Mouse (Mus musculus): Measurements from ENCODE around the gene Col23a1. TPM values are rescaled to one million over a fixed set of nuclear protein-coding genes. Genes with fewer than 3 reads are reported as not detected.
"Not testable (repeated sequence)": the region's sequence is repeated elsewhere in the genome, so short reads cannot be mapped to it uniquely, and the experiment has no call there.

Gene Col23a1
- polyA plus RNA-seq, 1 experiment: 4.4 TPM

DNA sequence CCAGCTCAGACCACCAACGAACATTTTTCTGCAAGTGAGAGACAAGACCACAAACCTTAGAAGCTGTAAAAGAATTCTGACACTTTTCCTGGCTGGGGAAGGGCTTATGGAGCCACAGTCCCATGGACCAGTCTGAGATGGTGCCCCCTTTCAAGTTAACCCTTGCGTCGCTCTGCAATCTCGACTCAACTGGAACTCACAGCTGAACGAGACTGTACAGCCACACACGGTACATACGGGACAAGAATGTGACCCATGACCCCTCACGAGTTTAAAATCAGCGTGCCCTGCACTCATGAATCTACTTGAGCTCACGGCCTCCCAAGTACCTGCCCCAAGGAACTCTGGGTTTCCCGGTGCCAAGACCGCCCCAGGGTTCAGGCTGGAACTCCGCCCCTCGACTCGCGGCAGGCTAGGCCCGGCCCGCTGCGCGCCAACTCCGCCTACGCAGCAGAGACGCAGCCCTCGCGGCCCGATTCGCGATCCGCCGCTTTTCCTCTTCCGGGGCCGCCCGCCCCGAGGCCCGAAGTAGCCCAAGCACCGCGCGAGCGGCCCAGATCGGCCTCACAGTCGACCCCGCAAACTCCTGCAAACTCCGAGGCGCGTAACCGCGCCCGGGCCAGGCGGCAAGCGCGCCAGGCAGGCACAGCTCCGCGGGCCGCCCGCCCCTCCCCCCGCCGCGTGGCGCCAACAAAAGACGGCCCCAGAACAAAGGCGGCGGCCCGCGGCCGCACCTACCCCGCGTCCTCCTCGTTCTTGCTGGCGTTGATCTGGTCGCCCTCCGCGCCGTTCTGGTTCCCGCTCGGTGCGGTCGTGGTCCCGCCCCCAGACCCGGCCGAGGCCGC lies 316.1 kb downstream of the Col23a1 start:
- TF ChIP-seq POLR2A (IDR thresholded peaks at IDR 0.05; ENCODE audit: low read depth, low read length): peak; percentile 72
- TF ChIP-seq CTCF (IDR thresholded peaks at IDR 0.05; ENCODE audit: extremely low read depth, insufficient read length, insufficient replicate concordance, low read depth, low read length): no peak
- Histone ChIP-seq H3K27me3 (ENCODE audit: control insufficient read depth, insufficient read depth, low read length) (no peaks in the 10 kb centered on the region), H3K36me3 (ENCODE audit: control insufficient read depth, insufficient read depth, low read length) (peaks cover 40% of the 10 kb centered on the region), H3K27ac (ENCODE audit: insufficient read depth, low read depth, low read length) (peak overlapping the region; percentile 79), H3K4me1 (ENCODE audit: control insufficient read depth, insufficient read depth, insufficient read length, low read length) (peaks cover 3% of the 10 kb centered on the region), H3K4me3 (ENCODE audit: low read depth, low read length) (peak overlapping the region; percentile 88)
- WGBS: under 1% methylated on average over 81 of the region's 81 CpGs

DNA sequence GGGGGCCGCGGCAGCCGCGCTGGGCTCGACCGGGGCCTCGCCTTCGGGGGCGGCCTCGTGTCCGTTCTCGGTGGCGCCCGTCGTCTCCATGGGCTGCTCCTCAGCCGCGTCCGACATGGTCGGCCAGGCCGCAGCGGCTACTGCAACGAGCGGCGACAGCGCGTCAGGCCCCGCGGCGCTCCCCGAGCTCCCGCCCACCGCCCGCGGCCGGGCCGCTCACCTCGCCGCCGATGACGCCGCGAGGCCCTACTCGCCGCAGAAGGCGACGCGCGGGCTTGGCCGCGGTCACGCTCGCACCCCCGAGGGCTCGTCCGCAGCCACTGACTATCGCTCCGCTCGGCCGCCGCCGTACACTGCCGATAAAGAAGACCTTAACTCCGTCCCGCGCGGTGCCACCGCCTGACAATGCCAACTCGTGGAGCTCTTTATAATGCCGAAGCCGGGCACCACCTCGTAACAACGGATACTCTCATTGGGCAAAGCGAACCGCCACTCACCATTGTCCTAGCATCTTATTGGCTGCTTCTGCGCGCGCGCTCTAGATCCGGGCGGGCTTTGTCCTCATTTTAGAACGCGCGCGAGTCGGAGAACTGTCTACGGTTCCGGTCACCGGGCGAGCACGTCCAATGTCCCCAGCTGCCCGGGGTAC lies 316.9 kb downstream of the Col23a1 start, which contains the start of gene Hnrnpab:
Gene Hnrnpab, minus strand, starts transcription at position 401 of the 649 bp plus-strand sequence.
- under 1% methylated on average over 91 of the region's 91 CpGs for WGBS
- H3K27ac ChIP-seq (ENCODE audit: insufficient read depth, low read depth, low read length): peak within 1 kb of the TSS; percentile 79
- peaks cover 33% of the 10 kb centered on the region for H3K36me3 ChIP-seq (ENCODE audit: control insufficient read depth, insufficient read depth, low read length)
- TF ChIP-seq POLR2A (IDR thresholded peaks at IDR 0.05; ENCODE audit: low read depth, low read length) (peak; percentile 99), CTCF (IDR thresholded peaks at IDR 0.05; ENCODE audit: extremely low read depth, insufficient read length, insufficient replicate concordance, low read depth, low read length) (no peak)
- no peaks in the 10 kb centered on the region for H3K27me3 ChIP-seq (ENCODE audit: control insufficient read depth, insufficient read depth, low read length)
- peaks cover 3% of the 10 kb centered on the region for H3K4me1 ChIP-seq (ENCODE audit: control insufficient read depth, insufficient read depth, insufficient read length, low read length)
- peak within 1 kb of the TSS; percentile 88 for H3K4me3 ChIP-seq (ENCODE audit: low read depth, low read length)

DNA sequence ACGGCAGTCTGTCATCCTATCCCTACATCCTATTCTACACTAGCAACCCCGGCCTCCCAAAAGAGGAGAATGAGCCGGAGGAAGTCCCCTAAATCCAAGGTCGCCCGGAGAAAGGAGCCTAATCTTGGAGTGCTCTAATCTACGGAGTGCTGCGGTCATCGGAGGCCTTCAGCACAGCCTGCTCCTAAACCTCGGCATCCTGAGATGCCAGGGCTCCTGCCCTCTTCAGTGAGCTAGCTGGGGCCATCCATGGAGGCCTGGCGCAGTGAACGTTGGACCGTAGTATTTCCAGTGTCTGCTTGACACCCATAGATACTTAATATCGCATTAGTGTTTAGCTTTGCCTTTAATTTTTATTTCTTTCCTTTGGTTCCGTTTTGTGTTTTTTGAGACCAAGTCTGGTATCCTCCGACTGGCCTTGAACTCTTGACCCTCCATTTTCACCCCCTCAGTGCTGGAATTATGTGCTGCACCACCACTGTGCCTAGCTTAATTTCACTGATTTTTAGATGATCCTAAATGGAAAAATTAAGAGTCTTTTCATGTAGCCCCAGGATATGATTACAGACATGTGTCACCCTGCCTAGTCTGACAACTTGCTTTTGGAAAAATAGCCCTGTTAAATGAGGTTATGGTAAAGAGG lies 317.5 kb downstream of the Col23a1 start:
- TF ChIP-seq POLR2A (IDR thresholded peaks at IDR 0.05; ENCODE audit: low read depth, low read length) (no peak), CTCF (IDR thresholded peaks at IDR 0.05; ENCODE audit: extremely low read depth, insufficient read length, insufficient replicate concordance, low read depth, low read length) (no peak)
- Histone ChIP-seq H3K4me1 (ENCODE audit: control insufficient read depth, insufficient read depth, insufficient read length, low read length) (peaks cover 3% of the 10 kb centered on the region), H3K4me3 (ENCODE audit: low read depth, low read length) (peak overlapping the region; percentile 88), H3K27ac (ENCODE audit: insufficient read depth, low read depth, low read length) (peak overlapping the region; percentile 73), H3K27me3 (ENCODE audit: control insufficient read depth, insufficient read depth, low read length) (no peaks in the 10 kb centered on the region), H3K36me3 (ENCODE audit: control insufficient read depth, insufficient read depth, low read length) (peaks cover 27% of the 10 kb centered on the region)
- WGBS: 2% methylated on average over 15 of the region's 15 CpGs

DNA sequence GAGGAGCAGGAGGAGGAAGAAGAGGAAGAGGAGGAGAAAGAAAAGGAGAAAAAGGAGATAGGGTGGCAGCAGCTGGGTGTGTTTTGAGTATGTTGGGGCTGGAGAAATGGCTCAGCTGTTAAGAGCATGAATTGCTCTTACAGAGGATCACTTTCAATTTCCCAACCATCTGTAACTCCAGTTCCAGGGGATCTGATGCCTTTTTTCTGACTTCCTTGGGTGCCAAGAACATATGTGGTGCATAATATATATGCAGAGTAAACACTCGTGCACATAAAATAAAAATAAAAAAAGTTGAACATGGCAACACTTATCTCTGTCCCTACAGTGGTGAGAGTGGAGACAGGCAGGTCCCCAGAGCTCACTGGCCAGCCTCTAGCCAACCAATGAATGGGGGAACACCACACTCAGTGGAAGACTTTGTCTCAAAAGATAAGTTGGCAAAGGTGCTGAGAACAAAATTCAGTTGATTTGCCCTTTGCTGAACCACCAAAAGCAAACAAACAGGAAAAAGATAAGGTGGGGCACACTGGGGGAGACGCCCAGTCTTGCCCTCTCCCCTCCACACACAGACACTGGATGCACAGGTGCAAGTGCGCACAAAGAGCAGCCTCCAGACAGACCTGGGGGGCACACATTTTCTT lies 319.7 kb downstream of the Col23a1 start:
- H3K27me3 ChIP-seq (ENCODE audit: control insufficient read depth, insufficient read depth, low read length): no peaks in the 10 kb centered on the region
- H3K4me3 ChIP-seq (ENCODE audit: low read depth, low read length): no peak overlapping the region; the same call in 1 of the 2 replicates
- TF ChIP-seq CTCF (IDR thresholded peaks at IDR 0.05; ENCODE audit: extremely low read depth, insufficient read length, insufficient replicate concordance, low read depth, low read length) (no peak), POLR2A (IDR thresholded peaks at IDR 0.05; ENCODE audit: low read depth, low read length) (no peak)
- peaks cover 8% of the 10 kb centered on the region for H3K36me3 ChIP-seq (ENCODE audit: control insufficient read depth, insufficient read depth, low read length)
- WGBS: 21% methylated on average over 3 of the region's 3 CpGs
- H3K27ac ChIP-seq (ENCODE audit: insufficient read depth, low read depth, low read length): peak overlapping the region; percentile 94
- peaks cover 4% of the 10 kb centered on the region for H3K4me1 ChIP-seq (ENCODE audit: control insufficient read depth, insufficient read depth, insufficient read length, low read length)

DNA sequence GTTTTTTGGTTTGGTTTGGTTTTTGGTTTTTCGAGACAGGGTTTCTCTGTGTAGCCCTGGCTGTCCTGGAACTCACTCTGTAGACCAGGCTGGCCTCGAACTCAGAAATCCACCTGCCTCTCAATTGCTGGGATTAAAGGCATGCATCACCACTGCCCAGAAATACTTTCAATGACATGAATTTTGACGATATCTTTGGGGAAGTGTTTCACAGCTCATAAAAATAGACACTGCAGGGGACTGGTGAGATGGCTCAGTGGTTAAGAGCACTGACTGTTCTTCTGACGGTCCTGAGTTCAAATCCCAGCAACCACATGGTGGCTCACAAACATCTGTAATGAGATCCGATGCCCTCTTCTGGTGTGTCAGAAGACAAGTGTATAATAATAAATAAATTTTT lies 320.2 kb downstream of the Col23a1 start:
- H3K27ac ChIP-seq (ENCODE audit: insufficient read depth, low read depth, low read length): 0 out of 2 replicates have a peak overlapping the region, but pooled peaks have one; percentile 94
- WGBS: 54% methylated on average over 5 of the region's 5 CpGs
- H3K27me3 ChIP-seq (ENCODE audit: control insufficient read depth, insufficient read depth, low read length); H3K4me1 ChIP-seq (ENCODE audit: control insufficient read depth, insufficient read depth, insufficient read length, low read length); H3K4me3 ChIP-seq (ENCODE audit: low read depth, low read length); H3K36me3 ChIP-seq (ENCODE audit: control insufficient read depth, insufficient read depth, low read length): not testable (repeated sequence)

DNA sequence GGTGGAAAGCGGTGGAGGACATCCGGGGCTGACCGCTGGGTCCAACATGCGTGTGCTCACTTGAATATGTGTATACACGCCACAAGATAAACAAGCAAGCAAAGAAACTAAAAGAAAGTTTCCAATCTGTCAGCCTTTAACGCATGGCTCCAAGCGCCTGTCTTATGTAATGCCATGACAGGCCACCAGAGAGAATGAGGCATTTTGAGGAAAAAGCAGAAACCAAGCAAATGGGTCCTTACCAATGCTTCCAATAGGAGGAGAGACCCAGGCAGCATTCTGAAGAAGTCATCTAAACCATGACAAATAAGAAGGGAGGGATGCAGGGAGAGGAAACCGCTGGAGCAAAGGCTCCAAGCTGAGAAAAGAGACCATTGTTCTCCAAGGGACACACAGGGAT lies 324.5 kb downstream of the Col23a1 start:
- H3K4me1 ChIP-seq (ENCODE audit: control insufficient read depth, insufficient read depth, insufficient read length, low read length): peaks cover 14% of the 10 kb centered on the region
- no peak for TF ChIP-seq CTCF (IDR thresholded peaks at IDR 0.05; ENCODE audit: extremely low read depth, insufficient read length, insufficient replicate concordance, low read depth, low read length)
- TF ChIP-seq POLR2A (IDR thresholded peaks at IDR 0.05; ENCODE audit: low read depth, low read length): no peak
- no peak overlapping the region for H3K4me3 ChIP-seq (ENCODE audit: low read depth, low read length)
- no peaks in the 10 kb centered on the region for H3K36me3 ChIP-seq (ENCODE audit: control insufficient read depth, insufficient read depth, low read length)
- 82% methylated on average over 8 of the region's 8 CpGs for WGBS
- no peaks in the 10 kb centered on the region for H3K27me3 ChIP-seq (ENCODE audit: control insufficient read depth, insufficient read depth, low read length)
- peak overlapping the region; percentile 98; the same call in 1 of the 2 replicates for H3K27ac ChIP-seq (ENCODE audit: insufficient read depth, low read depth, low read length)
